Mouse (Mus musculus) inflammation-experienced regulatory T-cells, adult 16 weeks (primary cell): ENCODE measurements around the gene Ltn1. TPM values are rescaled to one million over a fixed set of nuclear protein-coding genes. Genes with fewer than 3 reads are reported as not detected.

Experiments used
- polyA plus RNA-seq: library from polyadenylated mRNA; unstranded; fragments of 100-300 nt; shearing (Covaris generic); gene quantifications from one replicate; pipeline ENCODE4 v1.2.1, GENCODE M21; 2017

The Ltn1 gene
- 70.6 TPM for polyA plus RNA-seq

DNA sequence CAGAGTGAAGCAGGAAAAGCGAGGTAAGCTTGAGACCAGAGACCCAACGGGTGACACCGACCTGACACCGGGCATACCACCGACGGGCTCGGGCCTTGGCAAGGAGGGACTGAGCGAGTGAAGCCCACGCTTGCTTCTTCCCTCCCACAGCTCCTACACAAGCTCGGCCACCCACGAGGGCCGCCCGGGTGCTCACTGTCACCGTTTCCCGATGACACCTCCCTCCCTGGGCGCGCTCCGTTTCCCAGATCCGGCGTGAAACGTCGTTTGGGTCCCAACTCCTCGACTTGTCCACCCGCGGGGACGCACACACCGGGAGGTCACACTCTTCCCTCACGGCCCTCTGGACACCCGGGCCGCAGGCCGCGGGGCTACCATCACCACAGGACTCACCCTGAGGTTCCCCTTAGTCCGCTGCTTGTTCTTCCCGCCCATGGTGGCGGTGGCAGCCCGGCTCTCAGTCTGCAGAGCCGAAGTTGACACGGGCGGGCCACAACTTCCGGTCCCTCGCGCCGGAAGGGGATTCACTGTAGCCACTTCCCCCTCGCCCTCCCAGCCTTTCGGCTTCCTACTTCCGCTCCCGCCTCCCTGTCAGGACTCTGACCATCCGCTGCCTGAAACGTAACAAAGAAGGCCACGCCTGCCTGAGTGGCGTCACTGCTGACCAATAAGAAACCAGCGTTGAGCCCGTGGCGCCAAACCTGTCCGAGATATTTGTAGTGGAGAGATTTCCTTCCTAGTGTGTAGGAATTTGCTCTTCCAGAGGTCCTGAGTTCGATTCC is at the start of gene Ltn1:
Ltn1 (minus strand) TSS at position 580 of the 782 bp plus-strand sequence.

GRCm38 (mm10) chr16:87454419-87455179 is 22.2 kb upstream of the Ltn1 start, which contains the start of gene Usp16:
Usp16 (plus strand) TSS chr16:87454703.

GRCm38 (mm10) chr16:87440184-87440686 is 7.8 kb upstream of the Ltn1 start, which contains the start of gene Rwdd2b:
Rwdd2b (minus strand) TSS chr16:87440573.

GRCm38 (mm10) chr16:87354075-87354583 is 78.3 kb downstream of the Ltn1 start, which contains the start of gene N6amt1:
N6amt1 (plus strand) TSS chr16:87354185.

Other genes with a start within 250 kb of the Ltn1 start
- gene N6amt1, start 78.4 kb downstream of the Ltn1 start, polyA plus RNA-seq, result 15.0 TPM
- gene Rwdd2b, start 8.0 kb upstream of the Ltn1 start, polyA plus RNA-seq, result 14.0 TPM
- 78.2 TPM for gene Usp16, start 22.1 kb upstream of the Ltn1 start, polyA plus RNA-seq
- 442 TPM for gene Cct8, start 63.3 kb upstream of the Ltn1 start, polyA plus RNA-seq
- not detected for gene Map3k7cl, start 120.7 kb upstream of the Ltn1 start, polyA plus RNA-seq